Mouse (Mus musculus) left cerebral cortex, adult 2 months (tissue): ENCODE measurements around the gene Spin2d. TPM values are rescaled to one million over a fixed set of nuclear protein-coding genes. Genes with fewer than 3 reads are reported as not detected.
A peak's percentile ranks its signal among the peaks of the same experiment; 100 is the strongest.
"Not testable (repeated sequence)": the region's sequence is repeated elsewhere in the genome, so short reads cannot be mapped to it uniquely, and the experiment has no call there.

Experiments used
- DNase-seq, 2 experiments: peaks; one replicate each; pipeline ENCODE4 v3.0.0; 2021 to 2022; ENCODE audit warnings: low spot score in 2 of 2, mixed read lengths in 1 of 2; ENCODE audit errors: extremely low spot score in 1 of 2
- H3K27ac ChIP-seq: fragments of 200-600 bp; 2 replicates; pipeline ENCODE4 v1.8.1; 2022
- H3K4me3 ChIP-seq: fragments of 200-600 bp; 2 replicates; pipeline ENCODE4 v1.8.1; 2022
- CTCF ChIP-seq: fragments of 200-600 bp; IDR thresholded peaks from 2 replicates; pipeline ENCODE4 v1.8.1; 2022; ENCODE audit warnings: antibody characterized with exemption, mild to moderate bottlenecking, moderate library complexity
- intact Hi-C: fragments of 180-260 bp; cut with DNase I; formaldehyde crosslinking; loops from one replicate; pipeline ENCODE4 v1.15.1; 2025
- long read RNA-seq, 2 experiments: library from polyadenylated mRNA; stranded (forward); transcript quantifications; one replicate each; pipeline ENCODE4 v2.0.0; 2021; ENCODE audit warnings: borderline mapping rate in 2 of 2
- total RNA-seq, 2 experiments: library from RNA; stranded (reverse); gene quantifications; 2 replicates each; pipeline ENCODE4 v1.2.3; 2021

Gene Spin2d
- total RNA-seq: not detected
- long read RNA-seq, experiment 1: 0 reads
- long read RNA-seq, experiment 2: 0 reads

DNA sequence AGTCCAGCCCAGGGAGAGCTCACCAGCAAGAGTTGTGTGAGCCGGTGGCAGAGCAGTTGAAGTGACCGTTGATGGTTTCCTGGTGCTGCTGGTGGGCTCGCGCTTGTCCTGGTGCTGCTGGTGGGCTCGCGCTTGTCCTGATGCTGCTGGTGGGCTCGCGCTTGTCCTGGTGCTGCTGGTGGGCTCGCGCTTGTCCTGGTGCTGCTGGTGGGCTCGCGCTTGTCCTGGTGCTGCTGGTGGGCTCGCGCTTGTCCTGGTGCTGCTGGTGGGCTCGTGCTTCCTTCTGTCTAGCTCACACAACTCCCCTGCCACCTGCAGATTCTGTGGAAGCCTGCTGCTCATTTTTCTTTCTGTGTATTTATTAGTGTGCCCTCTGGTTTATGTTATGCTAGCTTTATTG is at the start of gene Spin2d:
Gene Spin2d (minus strand): TSS at position 101 of the 400 bp plus-strand sequence.
- H3K27ac ChIP-seq, H3K4me3 ChIP-seq, DNase-seq, intact Hi-C loops: not testable (repeated sequence)

- TF ChIP-seq CTCF: no peak
- no peak overlapping the region for H3K27ac ChIP-seq
- no peak overlapping the region for H3K4me3 ChIP-seq
- DNase-seq: no peak
- intact Hi-C loops: loop anchor here (5.0 to 10.0 kb wide), 3 partner anchors 161 to 429 kb away; partner anchors contain the start of genes Atp2b3 and Pnma3
These were observed 48.6 kb upstream of the Spin2d start for GRCm38 (mm10) chrX:73225365-73225764.

GRCm38 (mm10) chrX:73213819-73214564 is 37.2 kb upstream of the Spin2d start, which contains the start of gene Xlr4b:
Gene Xlr4b (plus strand): TSS chrX:73214333.
- H3K4me3 ChIP-seq, H3K27ac ChIP-seq, intact Hi-C loops, DNase-seq: not testable (repeated sequence)

GRCm38 (mm10) chrX:73191934-73192333 is 15.1 kb upstream of the Spin2d start, which contains the start of gene Xlr3b:
Gene Xlr3b (plus strand): TSS chrX:73192207.
- H3K27ac ChIP-seq, H3K4me3 ChIP-seq, intact Hi-C loops: not testable (repeated sequence)
- DNase-seq: peak in 1 of 2 experiments; percentile 10

- H3K4me3 ChIP-seq, intact Hi-C loops, H3K27ac ChIP-seq, DNase-seq: not testable (repeated sequence)
These were observed 27.4 kb downstream of the Spin2d start, which contains the start of gene DXBay18 for GRCm38 (mm10) chrX:73149350-73149749. Gene DXBay18 (minus strand): TSS chrX:73149450.

- intact Hi-C loops, H3K4me3 ChIP-seq, DNase-seq, H3K27ac ChIP-seq: not testable (repeated sequence)
These were observed 28.3 kb downstream of the Spin2d start, which contains the start of gene Xlr5b for GRCm38 (mm10) chrX:73148496-73148895. Gene Xlr5b (plus strand): TSS chrX:73148796.

DNA sequence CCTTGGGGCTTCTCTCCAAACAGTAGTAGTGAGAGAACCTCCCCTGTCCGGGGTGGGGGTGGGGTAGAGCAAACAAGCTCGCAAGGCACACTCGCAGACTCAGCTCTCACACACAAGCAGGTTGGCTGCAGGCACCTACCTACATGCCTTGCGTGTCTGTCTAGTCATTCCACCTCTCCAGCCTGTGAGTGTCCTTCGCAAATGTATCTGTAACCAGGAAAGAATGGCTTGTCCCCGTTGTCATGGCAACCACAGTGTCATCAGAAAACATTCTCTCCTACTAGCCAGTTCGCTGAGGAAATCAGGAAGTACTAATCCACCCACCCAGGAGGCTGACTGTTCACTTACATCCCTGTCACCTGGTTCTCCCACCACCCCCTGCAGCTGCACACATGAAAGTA is 33.6 kb downstream of the Spin2d start:
- H3K27ac ChIP-seq, intact Hi-C loops, DNase-seq, H3K4me3 ChIP-seq: not testable (repeated sequence)

Other genes starting within 250 kb of the Spin2d start
- gene Zfp185, start 189.7 kb downstream of the Spin2d start, total RNA-seq: under 1 TPM; 0.37 to 0.84 TPM
- under 1 TPM; 0.21 to 0.25 TPM for gene Pnma5, start 139.9 kb downstream of the Spin2d start, total RNA-seq
- 10 to 100 TPM; 14.4 to 16.3 TPM for gene Pnma3, start 112.2 kb downstream of the Spin2d start, total RNA-seq
- 1 to 10 TPM in 1 of 2 experiments, not detected in 1; 1.0 TPM for gene Xlr4a, start 94.5 kb downstream of the Spin2d start, total RNA-seq
- 1 to 10 TPM; 1.4 to 3.3 TPM for gene Xlr3a, start 79.9 kb downstream of the Spin2d start, total RNA-seq
- gene Gm14685, start 59.9 kb downstream of the Spin2d start, total RNA-seq: 1 to 10 TPM in 1 of 2 experiments, under 1 TPM in 1; 0.93 to 2.7 TPM
- not detected for gene Xlr5b, start 28.2 kb downstream of the Spin2d start, total RNA-seq
- under 1 TPM in 1 of 2 experiments, not detected in 1; 0.63 TPM for gene DXBay18, start 27.5 kb downstream of the Spin2d start, total RNA-seq
- gene Xlr3b, start 15.2 kb upstream of the Spin2d start, total RNA-seq: 1 to 10 TPM in 1 of 2 experiments, under 1 TPM in 1; 0.26 to 8.9 TPM
- gene Xlr4b, start 37.3 kb upstream of the Spin2d start, total RNA-seq: 1 to 10 TPM in 1 of 2 experiments, not detected in 1; 2.0 TPM
- 10 to 100 TPM; 16.3 to 18.6 TPM for gene F8a, start 51.3 kb upstream of the Spin2d start, total RNA-seq
- gene Xlr4c, start 66.1 kb upstream of the Spin2d start, total RNA-seq: not detected
- gene Xlr3c, start 88.4 kb upstream of the Spin2d start, total RNA-seq: not detected
- gene Xlr5a, start 116.0 kb upstream of the Spin2d start, total RNA-seq: not detected
- gene Xlr5c, start 116.0 kb upstream of the Spin2d start, total RNA-seq: not detected
- gene Gm45015, start 159.9 kb upstream of the Spin2d start, total RNA-seq: not detected
- gene Zfp275, start 165.6 kb upstream of the Spin2d start, total RNA-seq: 10 to 100 TPM; 18.6 to 21.3 TPM
- under 1 TPM in 1 of 2 experiments, not detected in 1; 0.20 TPM for gene Gm18336, start 221.7 kb upstream of the Spin2d start, total RNA-seq
- gene Zfp92, start 234.1 kb upstream of the Spin2d start, total RNA-seq: 1 to 10 TPM; 1.9 to 2.1 TPM